Mouse (Mus musculus): ENCODE measurements around the gene Cltb.

Gene Cltb

DNA sequence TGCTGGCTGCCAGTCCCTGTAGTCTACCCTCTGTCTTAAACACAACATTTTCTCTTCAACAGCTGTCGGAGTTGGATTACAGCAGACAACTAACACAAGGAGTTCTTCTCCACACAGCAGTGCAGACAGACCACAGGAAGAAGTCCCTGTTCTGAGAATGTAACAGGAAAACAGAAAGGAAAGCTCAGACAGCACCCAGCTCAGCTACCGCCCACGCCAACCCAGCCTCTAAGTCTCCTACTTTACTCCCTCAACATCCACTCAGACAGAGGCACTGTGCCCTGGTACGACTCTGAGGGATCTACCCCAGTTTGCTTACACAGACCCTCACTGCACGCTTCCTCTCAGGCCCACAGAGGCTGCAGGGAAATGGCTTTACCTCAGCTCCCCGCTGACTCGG is 50.5 kb downstream of the Cltb start:
- DNase-seq: no peak

DNA sequence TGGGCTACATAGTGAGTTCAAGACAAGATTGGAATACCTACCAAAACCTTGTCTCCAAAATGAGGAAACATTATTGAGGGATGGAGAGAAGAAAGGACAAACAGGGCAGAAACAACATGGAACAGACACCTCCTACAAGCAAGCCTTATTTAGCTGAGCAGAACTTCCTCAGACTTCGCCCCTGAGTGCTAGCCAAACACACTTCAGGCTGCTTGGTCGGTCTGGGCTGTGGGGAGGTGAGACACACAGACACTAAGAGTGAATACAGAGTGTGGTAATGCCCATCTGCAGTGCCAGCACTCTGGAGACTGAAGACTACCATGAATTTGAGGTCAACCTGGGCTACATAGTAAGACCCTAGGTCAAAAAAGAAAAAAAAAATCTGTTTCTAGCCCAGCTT is 51.5 kb downstream of the Cltb start:
- DNase-seq: no peak

GRCm38 (mm10) chr13:54557652-54558051 is 53.5 kb downstream of the Cltb start:
- DNase-seq: no peak

- peak in 1 of 2 experiments; percentile 21 for DNase-seq
Observed at GRCm38 (mm10) chr13:54556796-54557195, 54.3 kb downstream of the Cltb start.

GRCm38 (mm10) chr13:54556176-54556575 is 55.0 kb downstream of the Cltb start:
- no peak for DNase-seq

DNA sequence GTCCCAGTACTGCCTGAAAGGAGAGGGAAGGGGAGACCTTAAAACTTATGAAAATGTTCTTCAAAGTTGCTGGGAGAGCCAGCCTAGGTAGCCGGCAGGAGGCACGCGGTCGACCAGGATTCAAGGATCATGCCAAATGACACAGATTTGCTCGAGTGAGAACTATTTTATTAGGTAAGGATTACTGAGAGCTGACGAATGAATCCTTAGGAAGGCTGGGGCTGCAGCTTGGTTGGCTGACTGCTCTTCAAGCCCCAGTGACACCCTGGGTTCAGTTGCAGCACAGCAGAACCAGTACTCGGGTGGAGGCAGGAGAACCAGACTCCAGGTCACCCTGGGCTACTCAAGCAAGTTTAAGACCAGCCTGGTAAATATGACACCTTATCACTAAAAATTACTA is 63.1 kb downstream of the Cltb start:
- no peak for DNase-seq

All from lung, adult 18-20 months (tissue).